Mouse (Mus musculus): ENCODE results near the gene Adamts18. TPM values are rescaled to one million over a fixed set of nuclear protein-coding genes. Genes with fewer than 3 reads are reported as not detected.
"Not testable (repeated sequence)": the region's sequence is repeated elsewhere in the genome, so short reads cannot be mapped to it uniquely, and the experiment has no call there.

The Adamts18 gene
- polyA plus RNA-seq, 1 experiment from 2014 or later: 0.90 TPM

- Histone ChIP-seq H3K4me1 (replicated peaks; ENCODE audit: control insufficient read depth, insufficient read depth) (no peaks in the 10 kb centered on the region), H3K36me3 (ENCODE audit: control insufficient read depth, insufficient read depth, low read length) (no peaks in the 10 kb centered on the region), H3K4me2 (replicated peaks; ENCODE audit: low read depth) (no peak overlapping the region), H3K4me3 (ENCODE audit: low read depth, low read length) (no peak overlapping the region), H3K9me3 (ENCODE audit: control insufficient read depth, low read length) (no peaks in the 10 kb centered on the region), H3K27ac (replicated peaks) (no peak overlapping the region), H3K27me3 (ENCODE audit: control insufficient read depth, insufficient read depth, low read length) (no peaks in the 10 kb centered on the region), H3K9ac (ENCODE audit: low read length) (no peak overlapping the region)
- ATAC-seq (ENCODE audit: low FRiP score, low TSS enrichment) (no peak), DNase-seq (ENCODE audit: low spot score) (no peak)
- TF ChIP-seq CTCF (IDR thresholded peaks at IDR 0.05; ENCODE audit: low read depth) (no peak), EP300 (optimal IDR thresholded peaks at IDR 0.05) (no peak)
- WGBS: 71% methylated on average over 5 of the region's 5 CpGs
These were observed 38.6 kb downstream of the Adamts18 start for GRCm38 (mm10) chr8:113809929-113810328.

GRCm38 (mm10) chr8:113803830-113804611, 44.5 kb downstream of the Adamts18 start:
- no peak overlapping the region for H3K4me3 ChIP-seq (ENCODE audit: low read depth, low read length)
- no peaks in the 10 kb centered on the region for H3K9me3 ChIP-seq (ENCODE audit: control insufficient read depth, low read length)
- H3K27ac ChIP-seq (replicated peaks): no peak overlapping the region
- ATAC-seq (ENCODE audit: low FRiP score, low TSS enrichment) (no peak), DNase-seq (ENCODE audit: low spot score) (no peak)
- no peaks in the 10 kb centered on the region for H3K4me1 ChIP-seq (replicated peaks; ENCODE audit: control insufficient read depth, insufficient read depth)
- H3K4me2 ChIP-seq (replicated peaks; ENCODE audit: low read depth): no peak overlapping the region
- WGBS: 67% methylated on average over 12 of the region's 12 CpGs
- H3K36me3 ChIP-seq (ENCODE audit: control insufficient read depth, insufficient read depth, low read length): no peaks in the 10 kb centered on the region
- H3K27me3 ChIP-seq (ENCODE audit: control insufficient read depth, insufficient read depth, low read length): no peaks in the 10 kb centered on the region
- H3K9ac ChIP-seq (ENCODE audit: low read length): no peak overlapping the region
- TF ChIP-seq CTCF (IDR thresholded peaks at IDR 0.05; ENCODE audit: low read depth) (no peak), EP300 (optimal IDR thresholded peaks at IDR 0.05) (no peak)

DNA sequence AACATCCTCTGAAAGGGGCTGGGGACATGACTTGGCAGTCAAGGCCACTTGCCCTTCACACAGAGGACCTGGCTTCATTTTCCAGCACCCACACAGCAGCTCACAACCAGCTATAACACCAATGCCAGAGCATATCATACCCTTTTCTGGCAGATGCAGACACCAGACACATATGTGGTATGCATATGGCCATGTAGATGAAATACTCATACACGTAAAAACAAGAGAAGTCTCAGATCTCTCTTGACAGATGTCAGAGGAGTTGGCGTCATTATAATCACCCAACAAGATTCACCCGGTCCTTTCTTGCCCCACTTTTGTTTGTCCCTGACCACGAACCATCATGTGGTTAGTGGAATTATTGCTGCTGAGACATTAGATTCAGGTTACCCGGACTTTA, 47.0 kb downstream of the Adamts18 start:
- no peaks in the 10 kb centered on the region for H3K27me3 ChIP-seq (ENCODE audit: control insufficient read depth, insufficient read depth, low read length)
- WGBS: 62% methylated on average over 5 of the region's 5 CpGs
- no peak for ATAC-seq (ENCODE audit: low FRiP score, low TSS enrichment)
- no peaks in the 10 kb centered on the region for H3K9me3 ChIP-seq (ENCODE audit: control insufficient read depth, low read length)
- H3K9ac ChIP-seq (ENCODE audit: low read length): no peak overlapping the region
- no peaks in the 10 kb centered on the region for H3K4me1 ChIP-seq (replicated peaks; ENCODE audit: control insufficient read depth, insufficient read depth)
- TF ChIP-seq EP300 (optimal IDR thresholded peaks at IDR 0.05) (no peak), CTCF (IDR thresholded peaks at IDR 0.05; ENCODE audit: low read depth) (no peak)
- H3K27ac ChIP-seq (replicated peaks): no peak overlapping the region
- H3K4me2 ChIP-seq (replicated peaks; ENCODE audit: low read depth): no peak overlapping the region
- no peak overlapping the region for H3K4me3 ChIP-seq (ENCODE audit: low read depth, low read length)
- DNase-seq (ENCODE audit: low spot score): no peak
- H3K36me3 ChIP-seq (ENCODE audit: control insufficient read depth, insufficient read depth, low read length): no peaks in the 10 kb centered on the region

- H3K36me3 ChIP-seq (ENCODE audit: control insufficient read depth, insufficient read depth, low read length); H3K27me3 ChIP-seq (ENCODE audit: control insufficient read depth, insufficient read depth, low read length); H3K4me3 ChIP-seq (ENCODE audit: low read depth, low read length); ATAC-seq (ENCODE audit: low FRiP score, low TSS enrichment); H3K27ac ChIP-seq (replicated peaks); H3K9me3 ChIP-seq (ENCODE audit: control insufficient read depth, low read length); H3K4me1 ChIP-seq (replicated peaks; ENCODE audit: control insufficient read depth, insufficient read depth); H3K9ac ChIP-seq (ENCODE audit: low read length); DNase-seq (ENCODE audit: low spot score); H3K4me2 ChIP-seq (replicated peaks; ENCODE audit: low read depth): not testable (repeated sequence)
- WGBS: 90% methylated on average over 4 of the region's 5 CpGs
These were observed 48.0 kb downstream of the Adamts18 start for GRCm38 (mm10) chr8:113800556-113800955.

GRCm38 (mm10) chr8:113799550-113799949, 49.0 kb downstream of the Adamts18 start:
- no peak overlapping the region for H3K27ac ChIP-seq (replicated peaks)
- 57% methylated on average over 4 of the region's 5 CpGs for WGBS

DNA sequence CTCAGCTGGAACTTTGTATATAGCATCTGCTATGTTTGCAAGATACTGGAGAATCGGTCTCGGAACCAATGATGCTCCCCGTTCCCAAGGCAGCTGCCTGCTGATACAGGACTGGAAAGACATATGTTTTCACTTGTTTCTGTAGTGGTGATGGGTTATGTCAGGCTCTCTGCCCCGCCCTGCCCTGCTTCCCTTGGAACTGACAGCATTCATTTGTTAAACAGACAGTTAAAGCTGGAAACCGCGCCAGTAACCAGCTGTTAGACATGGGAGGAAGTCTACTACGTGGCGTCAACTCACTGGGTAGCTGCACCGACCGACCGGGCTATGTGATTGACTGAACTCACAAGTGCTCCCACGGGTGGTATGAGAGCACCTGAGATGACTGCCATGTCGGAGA, 56.7 kb downstream of the Adamts18 start:
- no peaks in the 10 kb centered on the region for H3K9me3 ChIP-seq (ENCODE audit: control insufficient read depth, low read length)
- H3K27ac ChIP-seq (replicated peaks): no peak overlapping the region
- WGBS: 53% methylated on average over 13 of the region's 13 CpGs
- no peak overlapping the region for H3K4me3 ChIP-seq (ENCODE audit: low read depth, low read length)
- H3K4me2 ChIP-seq (replicated peaks; ENCODE audit: low read depth): no peak overlapping the region
- no peaks in the 10 kb centered on the region for H3K36me3 ChIP-seq (ENCODE audit: control insufficient read depth, insufficient read depth, low read length)
- H3K9ac ChIP-seq (ENCODE audit: low read length): no peak overlapping the region
- H3K27me3 ChIP-seq (ENCODE audit: control insufficient read depth, insufficient read depth, low read length): no peaks in the 10 kb centered on the region
- H3K4me1 ChIP-seq (replicated peaks; ENCODE audit: control insufficient read depth, insufficient read depth): no peaks in the 10 kb centered on the region
- TF ChIP-seq EP300 (optimal IDR thresholded peaks at IDR 0.05) (no peak), CTCF (IDR thresholded peaks at IDR 0.05; ENCODE audit: low read depth) (no peak)
- ATAC-seq (ENCODE audit: low FRiP score, low TSS enrichment) (no peak), DNase-seq (ENCODE audit: low spot score) (no peak)

More at GRCm38 (mm10) chr8:113799550-113799949, 49.0 kb downstream of the Adamts18 start:
- H3K4me1 ChIP-seq (replicated peaks; ENCODE audit: control insufficient read depth, insufficient read depth): no peaks in the 10 kb centered on the region
- no peak for DNase-seq (ENCODE audit: low spot score)
- H3K4me3 ChIP-seq (ENCODE audit: low read depth, low read length): no peak overlapping the region
- ATAC-seq (ENCODE audit: low FRiP score, low TSS enrichment): no peak
- no peaks in the 10 kb centered on the region for H3K36me3 ChIP-seq (ENCODE audit: control insufficient read depth, insufficient read depth, low read length)
- TF ChIP-seq EP300 (optimal IDR thresholded peaks at IDR 0.05): no peak
- no peak for TF ChIP-seq CTCF (IDR thresholded peaks at IDR 0.05; ENCODE audit: low read depth)
- H3K27me3 ChIP-seq (ENCODE audit: control insufficient read depth, insufficient read depth, low read length): no peaks in the 10 kb centered on the region
- H3K9ac ChIP-seq (ENCODE audit: low read length): no peak overlapping the region
- no peaks in the 10 kb centered on the region for H3K9me3 ChIP-seq (ENCODE audit: control insufficient read depth, low read length)
- H3K4me2 ChIP-seq (replicated peaks; ENCODE audit: low read depth): no peak overlapping the region

Measured in stomach, postnatal 0 days (tissue).